Mouse (Mus musculus): ENCODE measurements around the gene Micall2.
A peak's percentile ranks its signal among the peaks of the same experiment; 100 is the strongest.
"Not testable (repeated sequence)": the region's sequence is repeated elsewhere in the genome, so short reads cannot be mapped to it uniquely, and the experiment has no call there.

The Micall2 gene

GRCm38 (mm10) chr5:139735677-139736503 is at the start of gene Micall2:
Gene Micall2 (minus strand): TSS chr5:139736336.
- DNase-seq, result peak; percentile 97

- no peak for DNase-seq
These were observed 45.3 kb upstream of the Micall2 start for GRCm38 (mm10) chr5:139781406-139781805.

GRCm38 (mm10) chr5:139776966-139777365 is 40.8 kb upstream of the Micall2 start:
- DNase-seq, result no peak

GRCm38 (mm10) chr5:139775216-139775926 is 39.2 kb upstream of the Micall2 start, which contains the start of gene Ints1:
Gene Ints1 (minus strand): TSS chr5:139775674.
- peak; percentile 97 for DNase-seq

- no peak for DNase-seq
These were observed 32.1 kb upstream of the Micall2 start for GRCm38 (mm10) chr5:139768216-139768615.

- peak; percentile 43 for DNase-seq
These were observed 28.2 kb upstream of the Micall2 start for GRCm38 (mm10) chr5:139764296-139764695.

- no peak for DNase-seq
These were observed 22.0 kb upstream of the Micall2 start for GRCm38 (mm10) chr5:139758096-139758495.

GRCm38 (mm10) chr5:139756586-139756985 is 20.4 kb upstream of the Micall2 start:
- DNase-seq, result no peak

GRCm38 (mm10) chr5:139756135-139756534 is 20.0 kb upstream of the Micall2 start:
- DNase-seq, result no peak

- peak; percentile 66 for DNase-seq
These were observed 18.6 kb upstream of the Micall2 start for GRCm38 (mm10) chr5:139754753-139755152.

GRCm38 (mm10) chr5:139750535-139750934 is 14.4 kb upstream of the Micall2 start:
- peak; percentile 73 for DNase-seq

GRCm38 (mm10) chr5:139749413-139750125 is 13.4 kb upstream of the Micall2 start:
- DNase-seq, result peak; percentile 27

GRCm38 (mm10) chr5:139745771-139746170 is 9.6 kb upstream of the Micall2 start:
- peak; percentile 66 for DNase-seq

GRCm38 (mm10) chr5:139742640-139743039 is 6.5 kb upstream of the Micall2 start:
- DNase-seq, result not testable (repeated sequence)

GRCm38 (mm10) chr5:139738592-139739315 is 2.6 kb upstream of the Micall2 start:
- no peak for DNase-seq

GRCm38 (mm10) chr5:139737841-139738591 is 1.9 kb upstream of the Micall2 start:
- DNase-seq, result no peak

- no peak for DNase-seq
These were observed 386 bp upstream of the Micall2 start for GRCm38 (mm10) chr5:139736504-139736940.

GRCm38 (mm10) chr5:139734746-139735145 is 1.4 kb downstream of the Micall2 start:
- no peak for DNase-seq

- no peak for DNase-seq
These were observed 2.1 kb downstream of the Micall2 start for GRCm38 (mm10) chr5:139734016-139734415.

GRCm38 (mm10) chr5:139732634-139733107 is 3.5 kb downstream of the Micall2 start:
- no peak for DNase-seq

GRCm38 (mm10) chr5:139730712-139731486 is 5.2 kb downstream of the Micall2 start:
- DNase-seq, result peak; percentile 74
